In the genomic region with DNA sequence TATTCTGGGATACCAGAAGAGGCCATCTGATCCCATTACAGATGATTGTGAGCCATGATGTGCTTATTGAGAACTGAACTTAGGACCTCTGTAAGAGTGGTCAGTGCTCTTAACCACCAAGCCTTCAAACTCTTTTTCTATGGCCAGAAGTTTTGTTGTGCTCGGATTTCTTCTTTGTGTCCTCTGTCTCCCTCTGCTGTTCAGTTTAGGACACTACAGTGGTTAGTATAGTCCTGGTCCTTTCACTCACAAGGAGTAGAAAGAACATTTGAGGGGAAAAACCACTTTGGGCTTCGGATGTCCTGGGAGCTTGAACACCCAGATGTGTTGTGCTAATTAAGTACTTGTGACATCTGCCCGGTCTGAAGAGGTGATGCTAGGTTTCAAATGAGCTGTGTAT, we compare ENCODE assay signal across 9 mouse cellular contexts.
DNase-seq lines count a peak whose midpoint lies in the region; ATAC-seq and TF ChIP-seq lines count a peak whose summit lies in the region.
"Had no signal": no experiment of that assay in that cellular context is flagged by ENCODE, and none has a peak within 500 bp of the region (broad histone marks: within the 10 kb centered on the region; RNA-seq: fewer than 3 reads in every experiment).

No protein-coding gene starts in this region.

- no peaks in the 10 kb centered on the region for H3K36me3 ChIP-seq in heart, postnatal 0 days (replicated peaks; ENCODE audit: control insufficient read depth, insufficient read depth, low read length)
- no peaks in the 10 kb centered on the region for H3K36me3 ChIP-seq in heart, embryonic 10.5 days
- H3K36me3 ChIP-seq in stomach, postnatal 0 days (ENCODE audit: control insufficient read depth, insufficient read depth, low read length): no peaks in the 10 kb centered on the region
- H3K36me3 ChIP-seq: liver, embryonic 15.5 days had no signal

- H3K27ac ChIP-seq in heart, postnatal 0 days (ENCODE audit: low read depth): no peak overlapping the region
- H3K27ac ChIP-seq in heart, embryonic 10.5 days: no peak overlapping the region
- no peak overlapping the region for H3K27ac ChIP-seq in stomach, postnatal 0 days (replicated peaks)
- H3K27ac ChIP-seq: liver, embryonic 15.5 days had no signal

- no peak overlapping the region for H3K4me2 ChIP-seq in heart, postnatal 0 days (ENCODE audit: low read depth, low read length)
- no peak overlapping the region for H3K4me2 ChIP-seq in stomach, postnatal 0 days (replicated peaks; ENCODE audit: low read depth)
- H3K4me2 ChIP-seq: liver, embryonic 15.5 days had no signal

- no peaks in the 10 kb centered on the region for H3K27me3 ChIP-seq in heart, postnatal 0 days (ENCODE audit: control insufficient read depth, insufficient read depth, low read length)
- H3K27me3 ChIP-seq in heart, embryonic 10.5 days (ENCODE audit: insufficient read depth, poor library complexity, severe bottlenecking): no peaks in the 10 kb centered on the region
- no peaks in the 10 kb centered on the region for H3K27me3 ChIP-seq in stomach, postnatal 0 days (ENCODE audit: control insufficient read depth, insufficient read depth, low read length)
- H3K27me3 ChIP-seq: liver, embryonic 15.5 days had no signal

- peak; percentile 48 for TF ChIP-seq CTCF in heart, postnatal 0 days (IDR thresholded peaks at IDR 0.05; ENCODE audit: low read depth)
- TF ChIP-seq CTCF in stomach, postnatal 0 days (IDR thresholded peaks at IDR 0.05; ENCODE audit: low read depth): peak; percentile 65

- H3K9ac ChIP-seq in heart, postnatal 0 days (replicated peaks; ENCODE audit: low read depth, low read length): no peak overlapping the region
- H3K9ac ChIP-seq in stomach, postnatal 0 days (ENCODE audit: low read length): no peak overlapping the region
- H3K9ac ChIP-seq: liver, embryonic 15.5 days had no signal

- ATAC-seq in heart, postnatal 0 days (ENCODE audit: insufficient read depth, low read depth): no peak
- ATAC-seq in stomach, postnatal 0 days (ENCODE audit: low FRiP score, low TSS enrichment): no peak

- H3K9me3 ChIP-seq in heart, postnatal 0 days (replicated peaks; ENCODE audit: control insufficient read depth, low read length): no peaks in the 10 kb centered on the region
- H3K9me3 ChIP-seq in heart, embryonic 10.5 days: peaks cover 4% of the 10 kb centered on the region
- no peaks in the 10 kb centered on the region for H3K9me3 ChIP-seq in stomach, postnatal 0 days (ENCODE audit: control insufficient read depth, low read length)
- H3K9me3 ChIP-seq: liver, embryonic 15.5 days had no signal

- DNase-seq in heart, postnatal 0 days (ENCODE audit: low spot score): no peak
- DNase-seq in heart, embryonic 10.5 days (ENCODE audit: low spot score): no peak
- DNase-seq in ovary, postnatal 14 days (ENCODE audit: low spot score): peak; percentile 6
- DNase-seq in ovary, adult 18-20 months (ENCODE audit: low spot score): no peak
- DNase-seq in frontal cortex, postnatal 36 days (ENCODE audit: low spot score in 2 of 2): peak; percentile 9 to 74
- DNase-seq in stomach, postnatal 0 days (ENCODE audit: low spot score): no peak
- no peak for DNase-seq in urinary bladder, postnatal 14 days (ENCODE audit: low spot score)
- DNase-seq in urinary bladder, postnatal 36 days (ENCODE audit: low spot score in 2 of 2): no peak

- 50% methylated on average over 3 of the region's 3 CpGs for WGBS in heart, postnatal 0 days
- WGBS in heart, embryonic 10.5 days: 49% methylated on average over 3 of the region's 3 CpGs
- 56% methylated on average over 3 of the region's 3 CpGs for WGBS in stomach, postnatal 0 days

- no peaks in the 10 kb centered on the region for H3K4me1 ChIP-seq in heart, postnatal 0 days (ENCODE audit: control insufficient read depth, insufficient read depth)
- H3K4me1 ChIP-seq in heart, embryonic 10.5 days: no peaks in the 10 kb centered on the region
- no peaks in the 10 kb centered on the region for H3K4me1 ChIP-seq in stomach, postnatal 0 days (replicated peaks; ENCODE audit: control insufficient read depth, insufficient read depth)
- H3K4me1 ChIP-seq: liver, embryonic 15.5 days had no signal

- TF ChIP-seq EP300 in heart, postnatal 0 days (IDR thresholded peaks at IDR 0.05; ENCODE audit: low read depth): no peak
- no peak for TF ChIP-seq EP300 in stomach, postnatal 0 days (optimal IDR thresholded peaks at IDR 0.05)

- no peak overlapping the region for H3K4me3 ChIP-seq in heart, postnatal 0 days (ENCODE audit: low read depth, low read length)
- no peak overlapping the region for H3K4me3 ChIP-seq in heart, embryonic 10.5 days
- H3K4me3 ChIP-seq in stomach, postnatal 0 days (ENCODE audit: low read depth, low read length): no peak overlapping the region
- H3K4me3 ChIP-seq: liver, embryonic 15.5 days had no signal

Comparison
In these comparisons a context has a peak if more than half of its experiments do, and no peak if none do; other contexts are left out.
1. DNase-seq: peak in ovary, postnatal 14 days (single experiment) and frontal cortex, postnatal 36 days (2 of 2); none in heart, postnatal 0 days (single experiment), heart, embryonic 10.5 days (single experiment), ovary, adult 18-20 months (single experiment), stomach, postnatal 0 days (single experiment), urinary bladder, postnatal 14 days (single experiment) and urinary bladder, postnatal 36 days (0 of 2).